Mouse (Mus musculus): ENCODE data around the gene Npb. TPM values are rescaled to one million over a fixed set of nuclear protein-coding genes. Genes with fewer than 3 reads are reported as not detected.
A peak's percentile ranks its signal among the peaks of the same experiment; 100 is the strongest.

Npb gene
- total and polyA plus RNA-seq, 2 experiments from 2014 or later = 0.78 to 1.8 TPM

DNA sequence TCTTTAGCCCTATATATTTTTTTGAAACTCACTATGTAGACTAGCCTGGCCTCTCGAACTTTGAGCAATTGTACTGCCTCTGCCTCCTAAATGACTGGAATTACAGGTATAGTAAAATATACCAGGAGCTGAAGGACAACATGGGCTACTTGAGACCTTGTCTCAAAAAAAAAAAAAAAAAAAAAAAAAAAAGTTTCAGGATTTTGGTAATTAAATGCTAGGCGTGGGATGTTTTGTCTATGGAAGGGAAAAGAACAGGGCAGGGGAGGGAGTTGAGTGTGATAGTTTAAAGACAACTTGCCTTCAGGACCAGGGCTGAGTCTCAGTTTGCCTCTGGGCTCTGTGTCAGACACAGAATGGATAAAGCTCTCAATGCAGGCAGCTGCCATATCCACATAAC lies 33.2 kb upstream of the Npb start:
- no peak for DNase-seq (ENCODE audit: low spot score)
- H3K36me3 ChIP-seq (ENCODE audit: insufficient read depth, low read length) = peaks cover 35% of the 10 kb centered on the region
- TF ChIP-seq CTCF (IDR thresholded peaks at IDR 0.05; ENCODE audit: low read depth) = no peak
- no peaks in the 10 kb centered on the region for H3K9me3 ChIP-seq (ENCODE audit: low read length)
- H3K27ac ChIP-seq = no peak overlapping the region
- H3K4me2 ChIP-seq (ENCODE audit: low read depth, low read length) = no peak overlapping the region
- no peak overlapping the region for H3K4me3 ChIP-seq (ENCODE audit: low read length)
- no peak for ATAC-seq
- no peaks in the 10 kb centered on the region for H3K27me3 ChIP-seq (ENCODE audit: insufficient read depth, low read length)
- H3K9ac ChIP-seq (replicated peaks; ENCODE audit: low read length) = no peak overlapping the region
- 88% methylated on average over 2 of the region's 2 CpGs for WGBS
- H3K4me1 ChIP-seq (ENCODE audit: insufficient read depth, low read length) = peaks cover 16% of the 10 kb centered on the region

DNA sequence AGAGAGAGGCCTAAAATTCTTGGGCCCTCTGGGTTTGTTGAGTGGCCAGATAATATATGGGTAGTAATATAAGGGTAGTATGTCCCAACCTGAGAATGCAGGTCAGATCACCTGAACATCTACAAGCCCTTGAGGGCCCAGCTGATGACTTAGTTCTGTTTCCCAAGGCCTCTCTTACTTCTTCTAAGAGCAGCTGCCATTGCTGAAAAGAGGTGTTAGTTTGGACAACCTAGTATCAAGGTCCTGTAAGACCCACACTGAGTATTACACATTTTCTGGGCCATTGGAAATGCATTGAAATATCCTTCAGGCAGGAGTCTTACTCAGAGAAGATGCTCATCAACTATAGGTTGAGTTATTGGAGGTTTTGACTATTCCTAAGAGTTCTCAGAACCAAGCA lies 32.3 kb upstream of the Npb start:
- Histone ChIP-seq H3K4me2 (ENCODE audit: low read depth, low read length) (no peak overlapping the region), H3K9ac (replicated peaks; ENCODE audit: low read length) (no peak overlapping the region), H3K9me3 (ENCODE audit: low read length) (no peaks in the 10 kb centered on the region), H3K4me1 (ENCODE audit: insufficient read depth, low read length) (peaks cover 20% of the 10 kb centered on the region), H3K36me3 (ENCODE audit: insufficient read depth, low read length) (peaks cover 27% of the 10 kb centered on the region), H3K27ac (no peak overlapping the region), H3K27me3 (ENCODE audit: insufficient read depth, low read length) (no peaks in the 10 kb centered on the region), H3K4me3 (ENCODE audit: low read length) (no peak overlapping the region)
- ATAC-seq (no peak), DNase-seq (ENCODE audit: low spot score) (no peak)
- TF ChIP-seq CTCF (IDR thresholded peaks at IDR 0.05; ENCODE audit: low read depth) = no peak

DNA sequence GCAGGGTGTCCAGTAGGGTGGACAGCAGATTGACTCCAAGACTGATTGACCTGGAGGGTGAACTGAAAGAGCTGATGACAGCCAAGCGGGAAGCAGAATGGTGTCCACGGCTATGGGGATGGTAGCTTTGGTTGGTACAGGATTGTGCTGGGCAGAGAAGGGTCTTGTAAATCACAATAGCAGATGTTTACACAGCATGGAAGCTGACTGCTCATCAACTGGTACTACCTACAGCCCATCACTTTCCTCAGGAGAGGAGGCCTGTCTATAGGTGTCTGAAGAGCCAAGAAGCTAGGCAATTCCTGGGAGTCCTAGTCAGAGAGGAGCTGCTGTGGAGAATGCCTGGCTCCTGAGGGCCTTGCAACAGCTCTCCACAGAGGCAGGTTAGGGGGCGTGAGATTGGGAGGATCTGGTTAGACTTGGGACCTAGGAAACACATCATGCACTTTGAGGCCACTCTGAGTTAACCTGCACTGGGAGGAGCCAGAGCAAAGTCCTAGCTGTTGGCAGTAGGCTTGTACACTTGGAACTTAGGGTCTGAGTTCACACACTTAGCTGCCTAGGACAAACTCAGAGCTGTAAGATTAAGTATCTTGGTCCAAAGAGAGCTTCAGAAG lies 31.8 kb upstream of the Npb start:
- H3K27ac ChIP-seq = no peak overlapping the region
- no peak overlapping the region for H3K4me2 ChIP-seq (ENCODE audit: low read depth, low read length)
- H3K27me3 ChIP-seq (ENCODE audit: insufficient read depth, low read length) = no peaks in the 10 kb centered on the region
- no peak overlapping the region for H3K4me3 ChIP-seq (ENCODE audit: low read length)
- H3K9me3 ChIP-seq (ENCODE audit: low read length) = no peaks in the 10 kb centered on the region
- 93% methylated on average over 3 of the region's 3 CpGs for WGBS
- peaks cover 24% of the 10 kb centered on the region for H3K36me3 ChIP-seq (ENCODE audit: insufficient read depth, low read length)
- DNase-seq (ENCODE audit: low spot score) (no peak), ATAC-seq (no peak)
- H3K9ac ChIP-seq (replicated peaks; ENCODE audit: low read length) = no peak overlapping the region
- peaks cover 16% of the 10 kb centered on the region for H3K4me1 ChIP-seq (ENCODE audit: insufficient read depth, low read length)
- no peak for TF ChIP-seq CTCF (IDR thresholded peaks at IDR 0.05; ENCODE audit: low read depth)

DNA sequence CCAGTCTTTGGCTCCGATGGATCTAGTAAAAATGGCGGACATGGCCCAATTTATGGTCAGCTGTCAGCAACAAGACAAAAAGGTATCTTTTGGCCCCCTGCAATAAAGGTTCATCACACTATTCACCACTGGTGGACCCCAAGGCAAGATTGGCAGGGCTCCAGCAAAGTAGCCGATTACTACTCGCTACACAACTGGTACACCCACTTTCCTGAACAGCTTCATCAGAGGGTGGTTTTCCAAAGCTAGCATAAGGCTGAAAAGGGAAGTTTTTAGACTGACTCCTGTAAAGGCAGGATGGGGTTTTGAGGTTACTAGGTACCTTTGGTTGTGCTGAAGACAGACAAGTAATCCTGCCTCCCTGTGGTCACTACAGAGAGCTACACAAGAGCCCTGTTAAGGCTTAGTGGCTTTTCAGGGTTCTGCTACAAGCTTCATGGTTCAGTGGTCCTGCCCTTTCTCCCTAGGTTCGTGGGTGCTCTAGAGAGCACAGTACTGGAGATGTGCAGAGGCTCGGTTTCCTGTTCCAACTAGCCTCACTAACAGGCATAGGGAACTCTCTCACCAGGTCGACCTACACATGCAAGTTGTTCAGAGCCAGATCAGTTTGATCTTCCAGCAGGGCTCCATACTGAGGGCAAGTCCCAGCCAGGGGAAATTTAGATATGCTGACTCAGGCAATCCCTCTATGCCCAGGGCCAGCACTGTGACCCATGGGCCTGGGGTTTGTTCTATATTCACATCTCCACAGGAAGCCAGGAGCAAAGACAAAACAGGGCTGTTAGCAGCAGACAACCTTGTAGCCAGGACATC lies 30.9 kb upstream of the Npb start:
- Histone ChIP-seq H3K4me3 (ENCODE audit: low read length) (no peak overlapping the region), H3K4me2 (ENCODE audit: low read depth, low read length) (no peak overlapping the region), H3K27ac (no peak overlapping the region), H3K27me3 (ENCODE audit: insufficient read depth, low read length) (no peaks in the 10 kb centered on the region), H3K9me3 (ENCODE audit: low read length) (no peaks in the 10 kb centered on the region), H3K36me3 (ENCODE audit: insufficient read depth, low read length) (peaks cover 24% of the 10 kb centered on the region), H3K4me1 (ENCODE audit: insufficient read depth, low read length) (peaks cover 18% of the 10 kb centered on the region), H3K9ac (replicated peaks; ENCODE audit: low read length) (no peak overlapping the region)
- 78% methylated on average over 7 of the region's 7 CpGs for WGBS
- DNase-seq (ENCODE audit: low spot score) = peak; percentile 63
- peak; percentile 68 for TF ChIP-seq CTCF (IDR thresholded peaks at IDR 0.05; ENCODE audit: low read depth)
- no peak for ATAC-seq

DNA sequence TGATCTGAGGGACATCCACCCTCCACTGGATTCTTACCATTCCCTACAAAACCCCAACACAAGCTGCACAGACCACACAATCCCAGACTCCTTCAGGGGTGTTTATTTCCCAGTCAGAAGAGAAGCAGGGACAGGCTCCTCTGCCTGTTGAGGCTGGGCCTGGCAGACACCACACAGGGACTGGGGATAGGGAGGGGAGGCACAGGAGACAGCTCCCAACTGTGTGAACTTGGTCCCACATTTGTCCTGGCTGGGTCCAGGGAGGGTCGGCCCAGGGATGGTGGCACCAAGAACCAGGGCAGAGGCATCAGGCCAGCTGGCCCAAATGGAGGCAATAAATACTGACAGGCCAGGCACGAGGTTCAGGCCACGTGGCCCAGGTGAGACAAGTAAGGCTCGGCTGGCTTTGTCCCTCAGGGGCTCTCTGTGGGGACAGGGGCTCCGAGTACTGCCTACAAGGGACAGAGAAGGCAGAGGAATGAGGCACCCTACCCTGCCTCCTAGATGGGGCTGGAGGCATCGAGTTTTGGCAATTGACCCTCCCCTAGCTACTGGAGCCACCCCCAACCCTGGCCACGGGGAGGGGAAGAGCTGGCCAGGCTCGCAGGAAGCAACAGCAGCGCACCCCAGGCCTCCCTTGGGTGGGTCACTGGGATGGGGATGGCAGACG lies 30.1 kb upstream of the Npb start:
- H3K27ac ChIP-seq = no peak overlapping the region

DNA sequence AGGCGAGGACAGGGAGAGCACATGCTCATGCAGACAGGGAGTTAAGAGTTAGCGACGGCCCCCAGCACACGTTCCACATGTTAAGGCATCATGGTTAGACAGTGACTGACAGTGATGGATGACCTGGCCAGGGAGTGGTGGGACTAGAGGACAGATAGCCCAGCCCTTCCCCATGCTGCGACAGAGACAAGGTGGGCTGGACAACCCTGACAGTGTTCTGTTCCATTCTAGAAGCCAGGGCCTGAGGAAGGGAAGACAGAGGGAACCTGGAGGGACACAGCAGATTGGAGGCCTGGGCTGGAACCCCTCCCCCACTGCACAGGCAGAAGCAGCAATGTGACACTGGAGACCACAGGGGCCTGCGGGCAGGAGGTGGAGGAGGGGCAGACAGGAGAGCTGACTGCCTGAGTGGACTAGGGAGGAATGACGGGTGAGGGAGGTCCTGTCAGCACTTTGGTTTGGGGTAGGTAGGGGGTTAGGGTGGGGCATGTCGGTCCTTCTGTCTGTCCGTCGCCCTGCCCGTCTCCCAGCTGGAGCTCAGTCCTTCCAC lies 29.5 kb upstream of the Npb start:
- H3K4me2 ChIP-seq (ENCODE audit: low read depth, low read length) = no peak overlapping the region
- H3K36me3 ChIP-seq (ENCODE audit: insufficient read depth, low read length) = peaks cover 24% of the 10 kb centered on the region
- WGBS = 79% methylated on average over 11 of the region's 11 CpGs
- DNase-seq (ENCODE audit: low spot score) (no peak), ATAC-seq (no peak)
- peaks cover 18% of the 10 kb centered on the region for H3K4me1 ChIP-seq (ENCODE audit: insufficient read depth, low read length)
- TF ChIP-seq CTCF (IDR thresholded peaks at IDR 0.05; ENCODE audit: low read depth) = no peak
- H3K4me3 ChIP-seq (ENCODE audit: low read length) = no peak overlapping the region
- H3K9ac ChIP-seq (replicated peaks; ENCODE audit: low read length) = no peak overlapping the region
- H3K27ac ChIP-seq = no peak overlapping the region
- H3K27me3 ChIP-seq (ENCODE audit: insufficient read depth, low read length) = no peaks in the 10 kb centered on the region
- H3K9me3 ChIP-seq (ENCODE audit: low read length) = no peaks in the 10 kb centered on the region

More for the DNA sequence above, 30.1 kb upstream of the Npb start:
- Histone ChIP-seq H3K36me3 (ENCODE audit: insufficient read depth, low read length) (peaks cover 24% of the 10 kb centered on the region), H3K4me3 (ENCODE audit: low read length) (no peak overlapping the region), H3K9me3 (ENCODE audit: low read length) (no peaks in the 10 kb centered on the region), H3K4me1 (ENCODE audit: insufficient read depth, low read length) (peaks cover 18% of the 10 kb centered on the region), H3K4me2 (ENCODE audit: low read depth, low read length) (no peak overlapping the region), H3K27me3 (ENCODE audit: insufficient read depth, low read length) (no peaks in the 10 kb centered on the region), H3K9ac (replicated peaks; ENCODE audit: low read length) (no peak overlapping the region)
- ATAC-seq = no peak
- no peak for TF ChIP-seq CTCF (IDR thresholded peaks at IDR 0.05; ENCODE audit: low read depth)
- WGBS = 86% methylated on average over 10 of the region's 10 CpGs
- DNase-seq (ENCODE audit: low spot score) = no peak

Data from hindbrain, postnatal 0 days (tissue).